In the genomic region with DNA sequence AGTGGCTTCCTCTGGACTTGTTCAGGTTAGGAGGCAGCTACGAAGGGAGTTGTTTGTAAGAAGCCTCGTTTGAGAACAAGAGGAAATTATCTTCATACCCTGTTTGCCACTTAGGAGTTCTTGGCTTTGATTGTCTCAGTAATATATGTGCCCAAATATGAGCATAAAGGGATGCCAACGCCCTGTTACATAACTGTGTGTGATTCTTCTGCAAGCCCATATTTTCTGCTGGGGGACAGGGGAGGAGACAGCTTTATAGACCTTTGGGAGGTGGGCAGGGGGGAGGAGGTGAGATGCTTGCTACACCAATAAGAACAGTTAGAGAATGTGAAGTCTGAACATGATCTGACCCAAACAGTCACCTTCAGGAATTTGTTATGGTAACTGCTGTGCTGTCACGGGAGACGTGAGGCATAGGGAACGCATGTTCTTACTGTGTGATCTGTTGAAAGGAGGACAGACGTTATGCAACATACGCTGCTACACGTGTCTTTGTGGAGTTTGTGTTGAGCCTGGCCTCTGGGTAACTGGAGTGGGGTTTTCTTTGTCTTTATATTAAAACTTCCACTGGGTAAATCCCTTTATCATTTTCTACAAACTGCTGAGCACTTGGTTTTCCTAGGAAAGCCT, we compare ENCODE assay signal across 14 mouse cellular contexts.
DNase-seq lines count a peak whose midpoint lies in the region; ATAC-seq and TF ChIP-seq lines count a peak whose summit lies in the region.
"Had no signal": no experiment of that assay in that cellular context is flagged by ENCODE, and none has a peak within 500 bp of the region (broad histone marks: within the 10 kb centered on the region; RNA-seq: fewer than 3 reads in every experiment).

No protein-coding gene starts in this region.

- H3K9me3 ChIP-seq in lung, embryonic 16.5 days (ENCODE audit: control insufficient read depth, low read length) = no peaks in the 10 kb centered on the region
- H3K9me3 ChIP-seq in stomach, embryonic 15.5 days = no peaks in the 10 kb centered on the region

- DNase-seq in embryo, embryonic 10.5 days (ENCODE audit: low spot score) = peak; percentile 18
- no peak for DNase-seq in embryo, embryonic 11 days
- DNase-seq in kidney, adult 9 months = peak; percentile 30
- no peak for DNase-seq in kidney, postnatal 14 days
- no peak for DNase-seq in lung, postnatal 25 days (ENCODE audit: low spot score)
- no peak for DNase-seq in gastrocnemius, adult 2 months
- DNase-seq: cerebellum, adult 18-20 months; spleen, adult 18-20 months; thymus, adult 18-20 months had no signal

- TF ChIP-seq CTCF in gastrocnemius, adult 2 months (IDR thresholded peaks at IDR 0.05) = no peak

- H3K27ac ChIP-seq in lung, embryonic 16.5 days (ENCODE audit: low read length) = no peak overlapping the region
- peak overlapping the region; percentile 19; the same call in 1 of the 2 replicates for H3K27ac ChIP-seq in stomach, embryonic 15.5 days
- H3K27ac ChIP-seq in gastrocnemius, adult 2 months = no peak overlapping the region
- H3K27ac ChIP-seq: liver, embryonic 14.5 days had no signal

- intact Hi-C loops in gastrocnemius, adult 2 months (cut with DNase I) = no loop called here

- H3K4me3 ChIP-seq in lung, embryonic 16.5 days (ENCODE audit: low read length) = no peak overlapping the region
- H3K4me3 ChIP-seq in stomach, embryonic 15.5 days (replicated peaks) = no peak overlapping the region
- H3K4me3 ChIP-seq in gastrocnemius, adult 2 months = no peak overlapping the region
- H3K4me3 ChIP-seq: myocyte had no signal

- H3K36me3 ChIP-seq in lung, embryonic 16.5 days (ENCODE audit: control insufficient read depth, insufficient read depth, low read length) = no peaks in the 10 kb centered on the region
- H3K36me3 ChIP-seq in stomach, embryonic 15.5 days = no peaks in the 10 kb centered on the region

- H3K27me3 ChIP-seq in lung, embryonic 16.5 days (ENCODE audit: control insufficient read depth, insufficient read depth, low read depth, low read length) = no peaks in the 10 kb centered on the region
- H3K27me3 ChIP-seq in stomach, embryonic 15.5 days (replicated peaks) = no peaks in the 10 kb centered on the region

- H3K4me1 ChIP-seq in lung, embryonic 16.5 days (replicated peaks; ENCODE audit: control insufficient read depth, insufficient read depth, low read length) = peaks cover 6% of the 10 kb centered on the region
- peaks cover 5% of the 10 kb centered on the region for H3K4me1 ChIP-seq in stomach, embryonic 15.5 days

- peak; percentile 8; the same call in 1 of the 2 replicates for ATAC-seq in lung, embryonic 16.5 days (ENCODE audit: low read depth)
- ATAC-seq in stomach, embryonic 15.5 days (ENCODE audit: insufficient read depth, low FRiP score, low read depth) = no peak
- ATAC-seq: forebrain, embryonic 14.5 days had no signal

- H3K9ac ChIP-seq in lung, embryonic 16.5 days (ENCODE audit: low read length) = no peak overlapping the region
- H3K9ac ChIP-seq in stomach, embryonic 15.5 days = no peak overlapping the region
- H3K9ac ChIP-seq: liver, embryonic 14.5 days had no signal

- 41% methylated on average over 9 of the region's 9 CpGs for WGBS in lung, embryonic 16.5 days
- WGBS in stomach, embryonic 15.5 days = 47% methylated on average over 9 of the region's 9 CpGs

- H3K4me2 ChIP-seq in lung, embryonic 16.5 days (ENCODE audit: low read depth, low read length) = no peak overlapping the region
- no peak overlapping the region for H3K4me2 ChIP-seq in stomach, embryonic 15.5 days

Comparison
In these comparisons a context has a peak if more than half of its experiments do, and no peak if none do; other contexts are left out.
1. DNase-seq: peak in embryo, embryonic 10.5 days (single experiment) and kidney, adult 9 months (single experiment); none in embryo, embryonic 11 days (single experiment), kidney, postnatal 14 days (single experiment), lung, postnatal 25 days (single experiment) and gastrocnemius, adult 2 months (single experiment).